Mouse (Mus musculus): ENCODE results near the gene Slc36a1.

Slc36a1 gene

DNA sequence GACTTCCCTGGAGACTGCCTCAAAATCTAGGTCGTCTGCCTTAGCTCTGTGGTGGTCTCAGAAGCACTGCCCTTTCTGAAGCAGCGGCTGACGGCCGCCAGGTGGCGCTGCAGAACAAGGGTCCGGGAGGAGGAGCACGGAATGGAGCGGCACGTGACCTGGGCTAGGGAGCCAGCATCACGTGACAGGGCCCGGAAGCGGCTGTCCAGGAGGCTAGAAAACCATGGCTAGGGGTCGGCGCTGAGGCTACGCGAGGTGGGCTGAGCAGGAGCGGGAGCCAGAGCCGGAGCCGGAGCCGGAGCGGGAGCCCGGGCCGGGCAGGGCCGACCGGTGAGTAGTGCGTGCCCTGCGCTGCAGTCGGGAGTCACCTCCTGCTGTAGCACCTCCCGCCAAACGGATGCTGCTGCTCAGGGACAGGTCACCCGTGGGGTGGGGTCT is at the start of gene Slc36a1:
TSS of gene Slc36a1 (plus strand) at position 192 of the 438 bp plus-strand sequence.
- peak; percentile 97 for DNase-seq (ENCODE audit: low spot score)

DNA sequence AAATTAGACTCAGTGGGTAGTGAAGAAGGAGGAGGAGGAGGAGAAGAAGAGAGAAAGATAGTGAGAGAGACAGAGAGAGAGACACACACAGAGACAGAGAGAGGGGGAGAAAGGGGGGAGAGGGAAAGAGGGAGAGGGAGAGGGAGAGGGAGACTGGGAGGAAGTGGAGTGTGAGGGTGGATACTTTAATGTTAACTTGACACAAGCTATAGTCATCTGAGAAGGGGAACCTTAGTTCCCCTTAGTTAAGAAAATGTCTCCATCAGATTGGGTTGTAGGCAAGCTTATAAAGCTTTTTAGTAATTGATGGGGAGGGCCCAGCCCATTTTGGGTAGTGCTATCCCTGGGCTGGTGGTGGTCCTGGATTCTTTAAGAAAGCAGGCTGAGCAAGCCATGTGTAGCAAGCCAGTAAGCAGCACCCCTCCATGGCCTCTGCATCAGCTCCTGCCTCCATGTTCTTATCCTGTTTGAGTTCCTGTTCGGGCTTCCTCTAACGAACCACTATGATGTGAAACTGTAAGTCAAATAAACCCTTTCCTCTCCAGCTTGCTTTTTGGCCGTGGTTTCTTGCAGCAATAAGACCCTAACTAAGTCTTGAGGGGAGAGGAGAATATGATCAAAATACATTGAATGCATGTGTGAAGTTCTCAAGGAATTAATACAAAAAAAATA is 49.6 kb upstream of the Slc36a1 start:
- DNase-seq (ENCODE audit: low spot score): no peak

DNA sequence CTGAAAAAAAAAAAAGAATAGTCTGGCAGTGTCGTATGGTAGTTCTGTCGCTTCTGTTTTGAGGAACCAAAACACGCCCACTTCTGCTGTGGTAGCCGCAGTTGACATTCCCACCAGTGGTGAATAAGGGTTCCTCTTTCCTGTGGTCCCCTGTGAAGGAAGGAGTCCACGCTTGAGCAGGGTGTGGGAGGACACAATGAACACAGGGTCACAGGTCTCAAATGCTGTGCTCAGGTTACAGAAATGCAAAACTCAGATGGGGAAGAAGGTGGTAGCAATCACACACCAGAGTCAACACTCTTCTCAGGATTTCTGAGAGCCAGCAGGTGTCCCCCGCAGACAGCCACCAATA is 49.1 kb upstream of the Slc36a1 start:
- no peak for DNase-seq (ENCODE audit: low spot score)

- peak; percentile 84 for DNase-seq (ENCODE audit: low spot score)
Measured at GRCm38 (mm10) chr11:55158785-55159359, 45.3 kb upstream of the Slc36a1 start.

GRCm38 (mm10) chr11:55162670-55163069 is 41.5 kb upstream of the Slc36a1 start:
- peak; percentile 54 for DNase-seq (ENCODE audit: low spot score)

GRCm38 (mm10) chr11:55164723-55165122 is 39.4 kb upstream of the Slc36a1 start:
- DNase-seq (ENCODE audit: low spot score): peak; percentile 47

DNA sequence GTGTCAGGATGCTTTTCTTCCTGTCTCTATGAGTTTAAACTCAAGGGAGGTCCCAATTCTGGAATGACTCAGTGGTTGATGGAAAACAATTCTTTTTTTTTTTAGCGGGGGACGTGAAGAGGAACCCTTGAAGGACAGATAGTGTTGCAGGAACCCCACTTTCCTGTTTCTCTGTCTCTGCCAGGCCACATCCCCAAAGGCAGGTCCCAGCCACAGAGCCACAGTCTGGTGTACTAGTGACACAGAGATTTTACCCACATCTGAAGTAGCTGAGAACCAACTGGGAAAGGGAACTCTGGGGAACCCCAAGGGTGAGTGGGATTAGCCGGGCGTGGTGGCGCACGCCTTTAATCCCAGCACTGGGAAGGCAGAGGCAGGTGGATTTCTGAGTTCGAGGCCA is 38.4 kb upstream of the Slc36a1 start:
- DNase-seq (ENCODE audit: low spot score): no peak

DNA sequence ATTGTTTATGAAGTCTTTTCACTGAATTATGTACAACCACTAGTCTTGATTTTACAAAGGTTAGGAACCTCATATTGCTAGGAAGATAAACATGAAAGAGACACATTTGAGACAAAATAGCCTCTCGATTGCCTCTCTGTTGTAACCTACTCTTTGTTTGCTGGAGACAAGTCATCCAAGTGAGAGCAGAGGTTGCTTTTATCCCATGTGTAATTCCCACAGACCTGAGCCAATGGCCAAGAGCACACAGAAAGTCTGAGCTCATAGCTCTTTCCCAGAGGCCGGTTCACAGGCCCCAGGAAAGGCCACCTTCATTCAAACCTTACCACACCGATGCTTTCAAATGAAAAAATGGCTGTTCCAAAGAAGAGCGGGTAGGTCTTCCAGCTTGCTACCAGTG is 35.6 kb upstream of the Slc36a1 start:
- DNase-seq (ENCODE audit: low spot score): no peak

DNA sequence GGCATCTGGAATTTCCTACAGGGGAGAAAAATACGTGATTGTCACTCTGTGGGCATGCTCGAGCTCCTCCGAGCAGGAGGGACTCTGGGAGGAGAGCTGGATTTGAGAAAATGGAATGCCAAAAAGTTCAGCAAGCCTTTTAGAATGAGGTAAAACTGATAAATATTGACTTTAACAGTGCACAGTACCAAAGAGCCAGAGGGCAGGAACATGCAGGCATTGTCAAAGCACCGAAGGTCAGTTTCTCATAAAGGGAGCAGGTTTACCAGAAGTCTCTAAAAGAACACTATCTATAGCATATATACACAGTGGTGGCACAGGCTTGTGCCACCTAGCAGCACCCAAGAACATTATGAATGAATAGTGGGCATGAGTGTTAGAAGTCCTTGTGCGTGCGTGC is 35.2 kb upstream of the Slc36a1 start:
- DNase-seq (ENCODE audit: low spot score): no peak

DNA sequence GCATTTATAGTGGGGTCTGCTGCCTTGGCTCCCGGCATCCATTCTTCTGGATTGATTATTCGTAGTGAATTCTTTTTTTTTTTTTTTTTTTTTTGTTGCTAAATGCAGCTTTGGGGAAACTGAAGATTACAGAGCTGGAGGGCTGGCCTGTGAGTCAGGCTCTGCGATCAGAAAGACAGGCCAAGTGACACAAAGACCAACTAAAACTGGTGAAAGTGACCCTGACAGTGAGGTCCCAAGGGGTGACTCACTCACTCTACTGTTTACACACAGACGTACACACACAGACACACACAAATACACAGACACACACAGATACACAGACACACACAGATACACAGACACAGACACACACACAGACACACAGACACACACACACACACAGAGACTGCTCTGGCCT is 33.6 kb upstream of the Slc36a1 start:
- DNase-seq (ENCODE audit: low spot score): no peak

DNA sequence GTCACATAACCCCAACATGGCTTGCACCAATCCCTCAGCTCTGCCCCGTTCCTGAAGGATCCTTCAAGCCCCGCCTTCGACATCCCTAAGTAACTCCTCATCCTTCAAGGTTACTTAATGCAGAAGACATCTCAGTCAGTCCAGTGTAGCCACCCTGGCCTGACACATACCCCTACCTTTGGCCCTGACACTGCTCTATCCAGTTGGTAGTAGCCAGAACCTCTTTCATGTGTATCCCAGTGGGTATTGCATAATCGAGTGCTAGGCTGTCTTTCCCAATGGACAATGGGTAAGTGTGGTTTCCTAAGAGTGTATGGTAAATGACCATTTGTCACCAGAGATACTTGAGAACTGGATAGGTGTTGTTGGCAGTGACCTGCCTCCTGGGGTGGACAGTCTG is 25.3 kb upstream of the Slc36a1 start:
- no peak for DNase-seq (ENCODE audit: low spot score)

DNA sequence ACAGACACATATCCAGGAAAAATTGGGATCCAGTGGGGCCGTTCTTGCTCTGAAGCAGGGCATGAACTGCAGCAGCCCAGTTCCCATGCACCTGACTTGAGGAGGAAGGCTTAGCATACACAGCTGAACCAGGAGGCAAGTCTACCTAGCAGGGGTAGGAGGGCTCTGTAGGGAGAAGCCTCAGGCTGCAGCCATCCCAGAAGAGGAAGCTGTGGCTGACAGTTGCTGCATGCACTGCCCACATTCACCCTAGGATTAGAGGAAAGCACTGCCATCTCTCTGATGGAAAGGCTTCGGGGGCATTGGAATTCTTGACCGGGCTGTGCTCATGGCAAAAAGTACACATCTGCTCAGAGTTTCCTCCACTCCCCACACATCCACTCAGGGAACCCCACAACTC is 24.3 kb upstream of the Slc36a1 start:
- no peak for DNase-seq (ENCODE audit: low spot score)

DNA sequence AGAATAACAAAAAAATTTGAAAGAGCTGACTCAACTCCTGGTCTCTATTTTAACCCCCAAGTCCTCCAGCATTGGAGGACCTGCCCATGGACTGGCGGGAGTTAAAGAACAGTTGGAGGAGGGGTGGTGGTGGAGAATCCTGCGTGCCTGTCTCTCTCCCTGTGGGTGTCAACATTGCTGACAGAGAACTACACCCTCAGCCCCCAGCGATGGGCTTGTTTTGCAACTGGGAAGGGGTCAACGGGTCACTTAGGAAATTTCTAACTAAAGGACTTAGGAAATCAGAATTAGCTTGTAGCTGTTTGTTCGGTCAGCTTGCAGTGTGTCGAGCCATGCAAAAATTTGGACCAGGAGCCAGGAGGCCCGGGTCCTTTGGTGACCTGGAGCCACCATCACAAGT is 21.0 kb upstream of the Slc36a1 start:
- no peak for DNase-seq (ENCODE audit: low spot score)

GRCm38 (mm10) chr11:55184246-55184645 is 19.9 kb upstream of the Slc36a1 start:
- DNase-seq (ENCODE audit: low spot score): no peak

DNA sequence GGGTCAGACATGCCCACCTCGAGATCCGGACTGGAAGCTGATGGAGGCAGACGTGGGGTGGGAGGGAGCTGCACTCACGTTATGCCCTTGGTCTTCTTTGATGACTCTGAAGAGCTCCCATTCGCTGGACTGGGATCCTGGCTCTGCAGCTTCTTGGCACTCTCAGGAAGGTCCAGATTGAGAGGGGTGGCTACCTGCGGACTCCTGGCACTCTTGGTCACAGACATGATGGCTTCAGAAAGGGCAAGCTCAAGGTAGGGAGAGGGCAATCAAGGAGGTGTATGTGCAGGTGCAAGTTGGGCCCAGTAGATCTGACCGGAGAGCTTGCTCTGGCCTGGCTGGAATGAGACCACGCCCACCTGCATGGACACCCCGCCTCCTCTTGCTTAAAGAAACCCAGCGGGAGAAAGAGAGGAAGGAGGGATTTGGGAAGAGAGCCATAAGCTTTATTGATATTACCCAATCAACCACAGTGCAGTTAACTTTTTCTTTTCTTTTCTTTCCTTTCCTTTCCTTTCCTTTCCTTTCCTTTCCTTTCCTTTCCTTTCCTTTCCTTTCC is 19.3 kb upstream of the Slc36a1 start, which contains the start of gene Slc36a2:
TSS of gene Slc36a2 (minus strand) at position 345 of the 559 bp plus-strand sequence.
- DNase-seq (ENCODE audit: low spot score): no peak

GRCm38 (mm10) chr11:55187292-55187691 is 16.9 kb upstream of the Slc36a1 start:
- no peak for DNase-seq (ENCODE audit: low spot score)

DNA sequence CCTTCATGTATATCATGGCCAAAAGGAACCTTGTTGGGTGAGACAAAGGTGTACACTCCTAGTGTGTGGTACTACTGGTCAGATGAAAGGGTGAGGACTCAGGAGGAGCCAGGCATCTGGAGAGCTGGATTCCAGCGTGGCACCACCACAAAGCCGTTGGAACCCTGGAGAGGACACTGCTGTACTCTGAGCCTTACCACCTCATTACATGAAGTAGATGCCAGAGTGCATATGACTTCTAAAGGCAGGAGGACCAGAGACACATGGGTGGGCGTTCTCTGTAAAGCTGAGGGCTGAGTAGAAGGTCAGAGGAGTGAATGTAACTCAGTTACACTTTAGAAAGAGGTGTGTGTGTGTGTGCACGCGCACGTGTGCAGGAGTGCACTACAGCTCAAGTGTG is 16.4 kb upstream of the Slc36a1 start:
- no peak for DNase-seq (ENCODE audit: low spot score)

GRCm38 (mm10) chr11:55190216-55190615 is 13.9 kb upstream of the Slc36a1 start:
- DNase-seq (ENCODE audit: low spot score): no peak

- DNase-seq (ENCODE audit: low spot score): no peak
Measured at GRCm38 (mm10) chr11:55197086-55197485, 7.1 kb upstream of the Slc36a1 start.

- no peak for DNase-seq (ENCODE audit: low spot score)
Measured at GRCm38 (mm10) chr11:55197740-55198510, 6.2 kb upstream of the Slc36a1 start.

DNA sequence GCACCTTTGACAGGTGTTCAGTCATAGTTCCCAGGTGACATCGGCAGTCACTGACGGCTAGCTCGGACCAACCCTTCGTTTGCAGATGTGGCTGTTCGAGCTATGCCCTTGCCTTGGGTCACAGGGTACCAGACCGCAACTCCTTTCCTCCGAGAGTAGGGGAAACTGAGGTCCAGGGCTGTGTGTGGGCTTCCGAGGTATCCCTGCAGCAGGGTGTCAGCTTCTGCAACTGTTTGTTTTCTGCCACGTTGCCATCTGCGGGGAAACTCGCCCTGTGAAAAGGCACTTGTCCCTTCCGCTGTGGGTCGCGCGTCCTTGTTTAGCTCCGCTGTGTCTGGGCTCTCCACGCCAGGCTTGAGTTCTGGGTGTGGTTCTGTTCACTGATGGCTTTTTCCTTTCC is 452 bp downstream of the Slc36a1 start:
- DNase-seq (ENCODE audit: low spot score): peak; percentile 23

GRCm38 (mm10) chr11:55208001-55208690 is 4.0 kb downstream of the Slc36a1 start:
- no peak for DNase-seq (ENCODE audit: low spot score)
